18 mouse cellular contexts compared by ENCODE assay signal in genomic region chr12:21212876-21213275, GRCm38 (mm10).
"Had no signal": no experiment of that assay in that cellular context is flagged by ENCODE, and none has a peak within 500 bp of the region (broad histone marks: within the 10 kb centered on the region; RNA-seq: fewer than 3 reads in every experiment).

No protein-coding gene starts in this region.

- H3K4me3 ChIP-seq: layer of hippocampus, adult 2 months; limb, embryonic 10.5 days; limb, embryonic 13.5 days; liver, embryonic 13.5 days; midbrain, embryonic 12.5 days; midbrain, embryonic 15.5 days; neural tube, embryonic 13.5 days had no signal

- ATAC-seq: intestine, postnatal 0 days; lung, postnatal 0 days; midbrain, embryonic 15.5 days had no signal

- H3K4me1 ChIP-seq: limb, embryonic 10.5 days; limb, embryonic 13.5 days; midbrain, embryonic 12.5 days; neural tube, embryonic 13.5 days had no signal

- DNase-seq: kidney, adult 2 months; kidney, postnatal 25 days; layer of hippocampus, adult 9-11 months; liver; liver, embryonic 13.5 days; lung, embryonic 14.5 days; retina, postnatal 1 day had no signal

- H3K27me3 ChIP-seq: limb, embryonic 13.5 days; liver, embryonic 13.5 days; midbrain, embryonic 12.5 days; midbrain, embryonic 15.5 days; neural tube, embryonic 13.5 days had no signal

- H3K27ac ChIP-seq: kidney, postnatal 0 days; layer of hippocampus, adult 2 months; limb, embryonic 10.5 days; limb, embryonic 13.5 days; liver, embryonic 13.5 days; macrophage; midbrain, embryonic 12.5 days; midbrain, embryonic 15.5 days; neural tube, embryonic 13.5 days; stomach, postnatal 0 days had no signal
